Mouse (Mus musculus) liver, embryonic 14.5 days (tissue): ENCODE measurements around the gene Fam222b. TPM values are rescaled to one million over a fixed set of nuclear protein-coding genes. Genes with fewer than 3 reads are reported as not detected.
A peak's percentile ranks its signal among the peaks of the same experiment; 100 is the strongest.

Experiments
- ATAC-seq: fragments of 200-750 bp; cut with Nextera tagmentation; 2 replicates; pipeline ENCODE4 v1.8.0; 2017; ENCODE audit warnings: moderate number of reproducible peaks, mild to moderate bottlenecking, moderate library complexity; ENCODE audit not compliant: insufficient read depth
- DNase-seq, 3 experiments: peaks; one replicate each; pipeline ENCODE4 v3.0.0-alpha.2; 2012 to 2013; ENCODE audit warnings: low read depth in 3 of 3, low spot score in 3 of 3
- H3K27ac ChIP-seq: fragments of 300-500 bp; sonication (generic); 2 replicates; pipeline ENCODE4 v1.5.1; 2014; ENCODE audit warnings: moderate library complexity, mild to moderate bottlenecking, control low read depth, inconsistent platforms
- H3K27me3 ChIP-seq: fragments of 300-500 bp; sonication (generic); 2 replicates; pipeline ENCODE4 v1.6.1; 2014; ENCODE audit warnings: mild to moderate bottlenecking, low read length, moderate library complexity; ENCODE audit not compliant: control insufficient read depth, insufficient read depth
- H3K36me3 ChIP-seq: fragments of 300-500 bp; sonication (generic); replicated peaks from 2 replicates; pipeline ENCODE4 v1.6.1; 2014; ENCODE audit warnings: low read depth; ENCODE audit not compliant: control insufficient read depth, insufficient read depth
- H3K4me1 ChIP-seq, 2 experiments: fragments of 200-500 bp in 1 of 2; fragments of 300-500 bp in 1 of 2; sonication (generic) in 1 of 2; replicated peaks; 2 replicates each; pipeline ENCODE4 v1.6.1; 2012 to 2014; ENCODE audit warnings: antibody characterized with exemption in 1 of 2, inconsistent platforms in 1 of 2, low read length in 1 of 2; ENCODE audit not compliant: control insufficient read depth in 2 of 2, insufficient read depth in 2 of 2
- H3K4me2 ChIP-seq: fragments of 300-500 bp; sonication (generic); 2 replicates; pipeline ENCODE4 v1.6.1; 2014; ENCODE audit warnings: low read depth, mild to moderate bottlenecking, control low read depth, moderate library complexity
- H3K4me3 ChIP-seq, 2 experiments: fragments of 200-500 bp in 1 of 2; fragments of 300-500 bp in 1 of 2; sonication (generic) in 1 of 2; 2 replicates each; pipeline ENCODE4 v1.5.1; 2012 to 2014; ENCODE audit warnings: low read depth in 2 of 2, low read length in 2 of 2, mild to moderate bottlenecking in 2 of 2, control low read depth in 1 of 2, inconsistent platforms in 1 of 2, moderate library complexity in 1 of 2; ENCODE audit not compliant: insufficient read depth in 1 of 2
- H3K9ac ChIP-seq: fragments of 300-500 bp; sonication (generic); replicated peaks from 2 replicates; pipeline ENCODE4 v1.6.1; 2014; ENCODE audit warnings: mild to moderate bottlenecking, control low read depth, moderate library complexity
- H3K9me3 ChIP-seq: fragments of 300-500 bp; sonication (generic); 2 replicates; pipeline ENCODE4 v1.6.1; 2016; ENCODE audit warnings: low read length, mixed read lengths; ENCODE audit not compliant: control insufficient read depth
- CTCF ChIP-seq: IDR thresholded peaks from 2 replicates; pipeline ENCODE4 v1.5.1; 2016; ENCODE audit warnings: antibody characterized with exemption, low read depth, control low read depth
- EP300 ChIP-seq: IDR thresholded peaks from 2 replicates; pipeline ENCODE4 v1.6.1; 2016; ENCODE audit warnings: antibody characterized with exemption, low read depth
- WGBS: fragments of 180-500 bp; shearing (Covaris S2); extraction: QIAGEN DNeasy Blood & Tissue Kit; methylation state at CpG from one replicate; pipeline ENCODE4 v1.1.7; 2014; ENCODE audit not compliant: insufficient replicate concordance; 5-methylcytosine and 5-hydroxymethylcytosine counted together
- polyA plus RNA-seq, 2 experiments: library from polyadenylated mRNA; depleted of rRNA in 1 of 2; stranded (reverse) in 1 of 2; unstranded in 1 of 2; fragments of >200 nt; fragmentation: Nextera tagmentation in 1 of 2; extraction: Ambion mirVana in 1 of 2; gene quantifications; 2 replicates each; pipeline versions ENCODE4 v1.2.1 to v1.2.3; 2012 to 2014

Gene Fam222b
- polyA plus RNA-seq, 2 experiments = 2.5 to 3.8 TPM

- Histone ChIP-seq H3K4me3 (peak overlapping the region; percentile 86 to 90), H3K4me1 (peaks cover 20 to 26% of the 10 kb centered on the region in 2 experiments), H3K4me2 (peak overlapping the region; percentile 99), H3K9ac (peak overlapping the region; percentile 99), H3K27me3 (no peaks in the 10 kb centered on the region), H3K27ac (peak overlapping the region; percentile 96), H3K9me3 (no peaks in the 10 kb centered on the region), H3K36me3 (peaks cover 27% of the 10 kb centered on the region)
- ATAC-seq (no peak), DNase-seq (peak in 1 of 3 experiments; percentile 70)
- WGBS = under 1% methylated on average over 23 of the region's 23 CpGs
- TF ChIP-seq CTCF (no peak), EP300 (no peak)
Measured at GRCm38 (mm10) chr11:78176905-78177331, 82.5 kb downstream of the Fam222b start.

- WGBS = 0% methylated on average over 10 of the region's 10 CpGs
- peaks cover 21 to 28% of the 10 kb centered on the region in 2 experiments for H3K4me1 ChIP-seq
Measured at GRCm38 (mm10) chr11:78177437-78177836, 83.0 kb downstream of the Fam222b start.

GRCm38 (mm10) chr11:78177903-78178858 is 83.7 kb downstream of the Fam222b start:
- peaks cover 21 to 28% of the 10 kb centered on the region in 2 experiments for H3K4me1 ChIP-seq
- WGBS = under 1% methylated on average over 82 of the region's 84 CpGs

More at GRCm38 (mm10) chr11:78177437-78177836, 83.0 kb downstream of the Fam222b start:
- H3K9me3 ChIP-seq = no peaks in the 10 kb centered on the region
- TF ChIP-seq CTCF = no peak
- TF ChIP-seq EP300 = peak; percentile 22; the same call in 1 of the 2 replicates
- peak overlapping the region; percentile 99 for H3K4me2 ChIP-seq
- peak overlapping the region; percentile 86 to 90 for H3K4me3 ChIP-seq
- peak overlapping the region; percentile 99 for H3K9ac ChIP-seq
- DNase-seq = peak in 2 of 3 experiments; percentile 64 to 70
- peaks cover 33% of the 10 kb centered on the region for H3K36me3 ChIP-seq
- H3K27me3 ChIP-seq = no peaks in the 10 kb centered on the region
- peak overlapping the region; percentile 96 for H3K27ac ChIP-seq
- peak; percentile 21 for ATAC-seq

GRCm38 (mm10) chr11:78178859-78179437 is 84.5 kb downstream of the Fam222b start:
- Histone ChIP-seq H3K36me3 (peaks cover 34% of the 10 kb centered on the region), H3K27me3 (no peaks in the 10 kb centered on the region), H3K27ac (peak overlapping the region; percentile 96), H3K9me3 (no peaks in the 10 kb centered on the region), H3K9ac (peak overlapping the region; percentile 99), H3K4me1 (peaks cover 21 to 28% of the 10 kb centered on the region in 2 experiments), H3K4me3 (peak overlapping the region; percentile 85 to 86), H3K4me2 (peak overlapping the region; percentile 99)
- DNase-seq (peak in 1 of 3 experiments; percentile 60), ATAC-seq (peak; percentile 5)
- TF ChIP-seq CTCF = 0 out of 2 replicates have a peak, but pooled peaks have one; percentile 0
- TF ChIP-seq EP300 = no peak
- whole genome bisulfite sequencing = 1% methylated on average over 29 of the region's 29 CpGs

More at GRCm38 (mm10) chr11:78177903-78178858, 83.7 kb downstream of the Fam222b start:
- H3K9me3 ChIP-seq = no peaks in the 10 kb centered on the region
- H3K4me2 ChIP-seq = peak overlapping the region; percentile 99
- TF ChIP-seq CTCF (peak; percentile 99), EP300 (no peak; the same call in 1 of the 2 replicates)
- H3K4me3 ChIP-seq = peak overlapping the region; percentile 86 to 90
- DNase-seq = peak; percentile 87 to 93 (median 91)
- peak; percentile 77 for ATAC-seq
- no peaks in the 10 kb centered on the region for H3K27me3 ChIP-seq
- peak overlapping the region; percentile 96 for H3K27ac ChIP-seq
- peak overlapping the region; percentile 99 for H3K9ac ChIP-seq
- peaks cover 34% of the 10 kb centered on the region for H3K36me3 ChIP-seq
